Mouse (Mus musculus) fibroblast of lung, adult 2 months (primary cell): ENCODE results near the gene Palm3.
"Not testable (repeated sequence)": the region's sequence is repeated elsewhere in the genome, so short reads cannot be mapped to it uniquely, and the experiment has no call there.

Experiments
- DNase-seq: peaks from one replicate; pipeline ENCODE4 v3.0.0-alpha.2; 2011; ENCODE audit warnings: low read depth

Palm3 gene

DNA sequence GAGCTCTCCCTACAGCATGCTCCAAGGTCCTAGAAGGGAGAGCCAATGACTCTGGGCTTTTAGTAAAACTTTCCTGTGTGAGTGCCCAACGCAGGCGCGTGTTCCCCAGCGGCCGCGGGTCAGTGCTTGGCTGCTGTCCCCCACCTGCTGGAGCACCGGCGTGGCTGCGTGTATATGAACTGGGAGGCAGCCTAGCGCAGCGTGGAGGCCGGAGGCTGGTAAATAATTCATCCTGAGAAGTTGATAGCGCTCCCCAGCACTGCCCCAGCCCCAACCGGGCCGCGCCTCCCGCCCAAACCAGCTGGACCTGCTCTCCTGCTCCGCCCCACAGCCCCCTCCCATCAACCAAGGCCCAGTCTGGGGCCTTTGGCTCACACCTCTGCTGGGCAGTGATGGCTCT, at the start of gene Palm3:
TSS of gene Palm3 (plus strand) at position 376 of the 400 bp plus-strand sequence.
- no peak for DNase-seq

DNA sequence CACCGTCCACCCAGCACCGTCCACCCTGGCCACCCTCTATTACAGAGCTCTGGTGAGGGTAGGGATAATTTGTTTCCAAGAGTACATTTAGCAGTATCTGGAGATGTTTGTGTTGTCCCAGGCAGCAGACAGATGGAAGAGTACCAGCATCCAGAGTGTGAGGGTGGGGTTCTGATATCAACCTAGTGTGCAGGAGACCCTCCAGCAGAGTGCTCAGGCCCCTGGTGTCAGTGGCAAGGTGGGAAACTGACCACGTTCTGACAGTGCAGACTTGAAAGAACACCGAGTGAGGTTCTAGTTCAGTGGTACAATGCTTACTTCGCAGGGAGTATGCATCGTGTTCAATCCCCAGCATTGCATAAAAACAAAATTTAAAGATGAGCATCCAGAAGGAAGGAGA, 49.6 kb upstream of the Palm3 start:
- DNase-seq = no peak

DNA sequence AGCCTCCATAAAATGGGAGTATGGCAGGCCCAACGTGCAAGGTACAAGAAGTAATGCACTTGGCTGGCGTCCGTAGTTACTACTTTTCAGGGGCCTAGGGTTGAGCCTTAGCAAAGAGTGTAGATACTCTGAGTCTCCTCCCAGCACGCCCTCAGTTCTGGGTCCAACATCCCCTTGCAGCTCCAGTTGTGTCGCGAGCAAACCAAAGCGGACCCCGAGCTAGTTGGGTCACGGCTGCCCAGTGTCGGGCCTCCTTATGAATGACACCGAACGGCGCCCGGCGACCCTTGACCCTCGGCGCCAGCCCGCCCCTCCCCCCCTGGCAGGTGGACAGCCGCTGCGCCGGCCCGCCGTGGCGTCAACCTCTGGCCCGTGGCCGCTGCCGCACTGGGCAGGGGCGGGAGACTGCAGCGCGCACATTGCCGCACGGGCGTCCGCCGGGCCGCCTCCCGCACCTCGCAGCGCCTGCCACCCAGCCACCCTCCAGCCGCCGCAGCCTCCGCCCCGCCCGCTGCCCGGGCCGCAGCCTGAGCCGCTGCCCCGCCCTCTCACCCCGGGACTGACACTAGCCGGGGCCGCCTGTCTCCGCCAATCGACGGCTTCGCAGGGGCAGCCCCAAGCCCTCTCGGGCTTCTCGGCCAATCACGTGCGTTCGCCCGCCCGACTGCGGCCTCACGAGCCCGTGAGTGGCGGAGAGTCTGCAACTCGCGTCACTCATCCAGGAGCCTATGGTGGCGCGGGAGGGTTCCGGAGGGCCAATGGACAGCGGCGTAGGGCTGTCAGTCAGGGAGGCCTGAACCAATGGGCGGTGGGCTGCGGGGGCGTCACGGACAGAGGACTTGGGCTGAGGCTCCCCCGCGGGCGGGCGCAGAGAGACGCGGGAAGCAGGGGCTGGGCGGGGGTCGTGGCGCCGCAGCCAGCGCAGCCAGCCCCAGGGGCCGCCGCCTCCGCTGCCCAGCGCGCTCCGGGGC, 48.8 kb upstream of the Palm3 start, which contains the start of gene Prkaca:
TSS of gene Prkaca (plus strand) at position 844 of the 971 bp plus-strand sequence.
- peak; percentile 98 for DNase-seq

DNA sequence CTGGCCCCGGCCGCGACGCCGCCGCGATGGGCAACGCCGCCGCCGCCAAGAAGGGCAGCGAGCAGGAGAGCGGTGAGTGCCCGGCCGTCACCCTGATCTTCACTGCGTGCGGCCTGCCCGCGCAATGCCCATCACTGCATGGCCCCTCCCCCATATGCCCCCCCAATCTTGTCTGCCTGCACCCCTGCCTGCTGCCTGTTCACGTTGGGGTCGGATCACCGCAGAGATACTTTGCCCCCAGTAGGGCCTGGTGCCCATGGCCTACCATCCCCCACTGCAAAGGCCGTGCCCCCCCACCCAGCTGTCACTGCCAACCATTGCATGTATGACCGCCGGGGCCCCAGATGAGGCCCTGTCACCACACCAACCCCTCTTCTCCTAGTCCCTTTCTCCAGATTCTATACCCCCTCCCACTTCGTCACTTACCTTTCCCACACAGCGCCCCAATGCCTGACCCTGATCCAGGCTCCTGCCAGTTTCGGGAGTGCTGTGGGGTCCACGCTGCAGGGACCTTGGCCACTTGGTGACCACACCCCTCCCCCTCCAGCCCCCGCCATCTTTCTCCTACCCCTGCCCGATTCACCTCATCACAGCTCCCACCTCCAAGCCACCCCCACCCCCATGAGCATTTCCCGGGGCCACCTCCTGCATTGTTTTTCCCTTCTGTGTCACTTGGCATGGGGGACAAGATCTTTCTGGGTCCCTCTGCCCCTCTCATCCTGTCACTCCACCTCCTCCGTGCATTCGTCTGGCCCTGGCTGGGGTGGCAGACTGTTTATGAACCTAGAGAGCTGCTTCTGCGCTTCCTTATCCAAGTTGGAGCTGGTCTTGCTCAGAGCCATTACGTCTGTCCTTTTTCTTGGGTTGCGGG, 47.9 kb upstream of the Palm3 start:
- DNase-seq = no peak

DNA sequence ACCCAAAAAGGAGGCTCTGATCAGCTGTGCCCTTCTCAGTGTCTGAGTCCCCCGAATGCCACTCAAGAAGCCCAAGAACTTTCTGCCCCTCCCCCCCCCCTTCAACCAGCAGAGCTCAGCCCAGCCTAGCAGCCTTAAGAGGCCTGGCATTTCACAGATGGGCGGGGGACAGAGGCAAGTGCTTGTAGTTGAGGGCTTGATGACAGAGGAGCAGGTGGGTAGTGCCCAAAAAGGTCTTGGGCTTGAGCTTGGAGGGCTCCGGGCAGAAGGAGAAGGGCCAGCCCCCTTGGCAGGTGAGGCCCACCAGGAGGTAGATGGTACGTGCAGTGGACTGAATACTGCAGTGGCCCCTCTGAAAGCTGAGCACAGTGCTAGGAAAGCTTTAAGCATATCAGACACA, 46.8 kb upstream of the Palm3 start:
- no peak for DNase-seq

DNA sequence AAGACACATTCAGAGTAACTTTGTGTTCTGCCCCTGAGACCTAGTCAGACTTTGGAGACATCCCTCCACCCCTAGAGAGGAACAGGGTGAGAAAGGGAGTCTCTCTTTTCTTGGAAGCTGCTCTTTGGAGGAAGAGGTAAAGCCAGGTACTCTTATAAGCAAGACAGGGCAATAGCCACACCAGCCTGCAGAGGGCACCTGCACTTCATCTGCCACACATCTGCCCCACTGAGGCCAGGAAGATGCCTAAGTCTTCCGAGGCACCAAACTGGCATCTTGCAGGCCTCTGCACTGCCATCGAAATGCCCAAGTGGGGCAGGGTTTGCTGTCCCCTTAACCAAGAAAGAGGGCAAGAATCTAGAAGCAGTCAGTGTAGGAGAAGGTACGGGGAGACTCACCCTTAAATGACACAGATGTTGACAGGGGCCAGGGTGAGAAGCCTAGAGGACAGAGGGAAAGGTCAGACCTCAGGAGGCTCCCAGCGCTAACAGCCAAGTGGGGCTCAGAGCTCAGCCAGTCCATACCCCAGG, 45.1 kb upstream of the Palm3 start:
- no peak for DNase-seq

DNA sequence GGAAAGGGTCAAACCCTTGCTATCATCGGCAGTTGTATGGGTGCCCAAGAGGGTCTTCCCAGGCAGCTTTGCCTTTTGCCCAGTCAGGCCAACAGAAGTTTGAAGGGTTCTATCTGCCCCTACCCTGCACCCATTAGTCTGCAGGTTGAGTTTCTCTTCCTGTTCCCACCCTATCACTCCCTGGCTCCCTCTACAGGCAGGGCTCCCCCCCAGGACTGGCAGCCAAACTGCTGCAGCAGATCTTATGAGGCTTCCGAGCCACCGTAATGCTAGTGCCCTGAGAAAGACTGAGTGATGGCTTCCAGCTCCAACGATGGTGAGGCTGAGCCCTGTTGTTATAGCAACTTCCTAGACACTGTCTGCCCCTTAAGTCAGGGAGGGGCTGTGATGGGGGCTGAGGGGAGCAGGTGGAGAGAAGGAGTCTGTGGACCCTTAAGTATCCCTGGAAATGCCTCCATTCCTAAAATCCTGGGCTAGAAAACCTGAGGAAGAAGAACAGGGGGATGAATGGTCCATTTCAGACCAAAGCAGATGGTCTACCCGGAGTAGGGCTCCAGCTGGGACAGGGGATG, 44.4 kb upstream of the Palm3 start:
- no peak for DNase-seq

DNA sequence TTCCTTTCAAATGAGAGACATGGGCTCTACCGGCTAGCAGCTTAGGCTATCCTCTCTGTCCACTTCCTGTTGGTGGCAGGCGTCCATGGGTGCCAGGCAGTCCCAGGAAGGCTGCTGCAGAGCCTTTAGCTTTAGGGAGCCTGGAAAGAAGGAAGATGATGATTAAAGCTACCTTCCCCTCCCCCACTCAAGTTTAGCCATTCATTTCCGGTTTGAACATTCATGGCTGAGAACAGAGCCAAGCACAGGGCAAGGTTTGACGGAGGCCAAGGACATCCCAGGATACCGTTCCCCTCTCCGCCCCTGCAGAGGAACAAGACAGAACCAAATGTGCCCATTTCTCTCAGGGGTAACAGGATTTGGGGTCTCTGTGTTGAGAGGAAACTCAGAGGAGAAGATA, 43.6 kb upstream of the Palm3 start:
- DNase-seq = no peak

DNA sequence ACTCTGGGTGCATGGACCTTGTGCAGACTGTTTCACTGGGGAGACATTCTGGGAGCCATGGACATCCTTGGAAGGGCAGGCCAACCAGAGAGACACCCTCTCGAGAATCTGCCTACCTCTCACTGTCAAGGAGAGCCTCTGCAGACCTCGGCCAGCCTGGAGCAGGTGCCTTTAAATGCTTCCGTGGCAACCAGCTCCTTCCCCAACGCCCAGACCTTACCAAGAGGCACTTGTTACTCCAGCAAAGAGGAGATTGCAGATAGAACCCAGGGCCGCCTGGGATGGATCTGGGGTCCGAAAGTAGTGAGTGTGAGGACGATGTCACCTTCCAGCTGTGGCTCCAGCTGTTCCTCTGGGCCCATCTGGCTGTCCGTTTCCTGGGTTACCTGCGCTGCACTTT, 43.1 kb upstream of the Palm3 start:
- DNase-seq = no peak

DNA sequence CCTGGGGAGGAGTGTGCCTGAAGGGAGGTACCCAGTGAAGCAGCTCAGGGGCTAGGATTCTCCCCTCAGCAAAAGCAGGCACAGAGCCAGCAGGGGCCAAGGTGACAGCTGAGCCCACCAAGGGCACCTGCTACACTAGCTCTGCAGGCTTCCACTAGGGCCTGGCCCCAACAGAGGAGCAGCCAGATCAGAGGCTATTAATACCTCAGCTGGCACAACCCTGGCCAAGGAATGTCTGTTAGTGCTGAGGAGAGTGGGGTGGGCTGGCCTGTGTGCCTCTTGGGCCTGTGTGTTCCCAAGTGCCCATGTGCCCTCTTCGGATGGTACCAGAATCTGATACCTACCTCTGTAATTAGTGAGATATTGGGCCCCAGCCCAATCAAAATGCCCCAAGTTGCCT, 41.0 kb upstream of the Palm3 start:
- DNase-seq = no peak

DNA sequence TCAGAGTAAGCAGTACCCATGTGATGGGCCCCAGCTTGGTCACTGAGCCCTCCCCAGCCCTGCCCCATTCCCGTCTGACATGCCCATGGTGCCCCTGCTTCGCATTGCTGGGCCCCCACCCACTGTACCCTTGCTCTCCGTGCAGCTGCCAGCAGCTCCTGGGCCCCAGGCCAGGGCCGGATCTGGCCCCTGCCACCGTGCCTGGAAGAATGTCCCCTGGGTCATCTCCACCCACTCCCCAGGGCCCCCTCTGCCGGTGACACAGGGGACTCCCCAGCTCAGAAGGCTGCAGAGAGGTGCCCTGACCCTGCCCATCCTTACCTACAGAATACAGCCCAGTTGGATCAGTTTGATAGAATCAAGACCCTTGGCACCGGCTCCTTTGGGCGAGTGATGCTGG, 40.4 kb upstream of the Palm3 start:
- DNase-seq = no peak

DNA sequence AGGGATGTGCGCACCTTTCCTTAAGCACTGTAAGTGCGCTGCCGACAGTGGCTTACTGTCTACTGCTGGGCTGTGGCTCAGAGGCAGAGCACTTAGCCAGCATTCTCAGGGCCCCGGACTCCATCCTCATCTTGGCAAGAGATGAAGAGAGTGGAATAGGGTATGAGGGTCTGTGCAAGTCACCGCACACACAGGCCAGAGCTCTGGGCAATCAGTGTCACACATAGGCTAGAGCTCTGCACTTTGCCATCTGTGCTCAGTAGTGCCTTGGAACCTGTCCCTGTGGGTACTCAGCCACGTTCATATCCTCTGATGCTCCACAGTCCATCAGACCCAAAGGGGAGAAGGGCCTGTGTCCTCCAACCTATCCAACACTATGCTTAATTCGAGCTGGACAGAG, 39.7 kb upstream of the Palm3 start:
- DNase-seq = no peak

DNA sequence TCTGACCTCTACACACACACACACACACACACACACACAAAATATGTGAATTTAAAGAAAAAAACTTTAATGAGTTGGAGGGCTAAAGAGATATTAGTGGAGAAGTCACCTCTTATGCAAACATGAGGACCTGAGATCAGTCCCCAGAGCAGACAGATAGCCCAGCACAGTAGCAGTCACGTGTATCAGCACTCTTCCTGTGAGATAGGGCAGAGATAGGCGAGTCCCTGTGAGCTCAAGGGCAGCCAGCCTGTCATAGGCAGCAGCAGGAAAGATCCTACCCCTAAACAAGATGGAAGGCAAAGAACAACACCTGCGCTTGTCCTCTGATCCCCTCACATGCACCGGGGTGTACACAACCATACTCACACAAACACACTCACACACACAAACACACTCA, 38.8 kb upstream of the Palm3 start:
- DNase-seq = no peak

DNA sequence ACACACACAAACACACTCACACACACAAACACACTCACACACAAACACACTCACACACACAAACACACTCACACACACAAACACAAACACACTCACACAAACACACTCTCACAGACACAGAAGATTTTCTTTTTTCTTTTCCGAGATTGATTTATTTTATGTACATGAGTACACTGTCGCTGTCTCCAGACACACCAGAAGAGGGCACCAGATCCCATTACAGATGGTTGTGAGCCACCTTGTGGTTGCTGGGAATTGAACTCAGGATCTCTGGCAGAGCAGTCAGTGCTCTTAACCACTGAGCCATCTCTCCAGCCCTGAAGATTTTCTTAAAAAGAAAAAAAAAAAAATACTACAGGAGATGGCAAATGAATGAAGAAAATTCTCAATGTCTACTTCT, 38.0 kb upstream of the Palm3 start:
- DNase-seq = not testable (repeated sequence)

DNA sequence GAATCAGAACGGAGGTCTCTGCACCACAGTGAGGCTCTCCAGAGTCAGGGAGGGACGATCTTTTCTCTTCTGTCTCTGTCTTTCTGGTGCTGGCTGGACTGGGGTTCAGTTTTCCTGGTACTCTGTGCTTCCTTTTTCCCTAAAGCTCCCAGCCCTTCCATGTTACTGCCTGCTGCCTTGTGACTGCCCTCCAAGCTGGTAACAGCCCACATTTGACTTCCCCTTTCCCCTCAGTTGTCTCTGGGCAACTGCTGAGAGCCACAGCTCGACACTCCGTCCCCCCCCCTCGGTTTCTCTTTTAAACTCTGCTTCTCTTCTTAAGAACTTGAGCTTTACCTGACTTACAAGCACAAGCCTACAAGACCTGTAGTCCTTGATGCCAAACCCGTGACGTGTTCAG, 32.0 kb upstream of the Palm3 start:
- DNase-seq = no peak

DNA sequence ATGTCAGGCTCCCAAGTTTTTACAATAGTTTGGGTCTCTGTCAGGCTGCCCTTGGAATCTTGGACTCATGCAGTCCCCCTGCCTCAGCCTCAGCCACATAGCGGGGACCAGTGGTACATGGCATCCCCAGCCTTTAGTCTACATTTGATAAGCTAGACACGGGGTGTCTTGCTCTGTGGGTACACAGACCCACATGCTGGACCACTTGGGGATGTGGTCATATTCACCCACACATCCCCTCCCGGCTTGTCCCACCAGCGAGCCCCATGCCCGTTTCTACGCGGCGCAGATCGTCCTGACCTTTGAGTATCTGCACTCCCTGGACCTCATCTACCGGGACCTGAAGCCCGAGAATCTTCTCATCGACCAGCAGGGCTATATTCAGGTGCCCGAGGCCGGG, 31.1 kb upstream of the Palm3 start:
- DNase-seq = no peak

DNA sequence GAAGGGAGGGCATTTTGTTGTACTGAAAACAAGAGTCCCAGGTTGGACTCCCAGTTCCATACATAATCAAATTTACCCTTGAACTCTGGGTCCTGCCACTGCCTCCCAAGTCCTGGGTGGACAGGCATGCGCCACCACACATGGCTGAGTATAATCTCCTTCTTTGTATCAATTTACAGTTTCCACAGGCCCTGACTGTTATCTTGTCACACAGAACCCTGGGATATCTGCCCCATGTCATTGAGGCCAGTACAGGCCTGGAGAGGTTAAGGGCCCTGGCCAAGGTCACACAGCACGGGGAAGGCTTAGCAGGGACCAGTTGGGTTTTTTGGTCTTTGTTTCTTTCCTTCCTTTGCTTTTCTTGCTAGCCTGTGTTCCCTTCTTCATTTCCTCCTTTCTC, 28.8 kb upstream of the Palm3 start:
- no peak for DNase-seq

DNA sequence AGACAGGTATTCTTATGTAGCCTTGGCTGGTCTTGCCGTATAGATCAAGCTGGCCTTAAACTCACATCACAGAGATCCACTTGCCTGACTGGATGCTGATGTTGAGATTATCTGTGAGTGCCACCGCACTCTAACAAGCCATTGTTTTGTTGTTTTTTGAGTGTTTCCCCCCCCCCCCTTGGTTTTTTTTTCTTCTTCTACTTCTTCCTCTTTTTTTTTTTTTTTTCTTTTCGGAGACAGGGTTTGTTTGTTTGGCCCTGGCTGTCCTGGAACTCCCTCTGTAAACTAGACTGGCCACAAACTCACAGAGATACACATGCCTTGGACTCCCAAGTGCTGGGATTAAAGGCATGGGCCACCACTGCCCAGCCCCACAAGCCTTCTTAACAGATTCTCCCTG, 27.2 kb upstream of the Palm3 start:
- no peak for DNase-seq

DNA sequence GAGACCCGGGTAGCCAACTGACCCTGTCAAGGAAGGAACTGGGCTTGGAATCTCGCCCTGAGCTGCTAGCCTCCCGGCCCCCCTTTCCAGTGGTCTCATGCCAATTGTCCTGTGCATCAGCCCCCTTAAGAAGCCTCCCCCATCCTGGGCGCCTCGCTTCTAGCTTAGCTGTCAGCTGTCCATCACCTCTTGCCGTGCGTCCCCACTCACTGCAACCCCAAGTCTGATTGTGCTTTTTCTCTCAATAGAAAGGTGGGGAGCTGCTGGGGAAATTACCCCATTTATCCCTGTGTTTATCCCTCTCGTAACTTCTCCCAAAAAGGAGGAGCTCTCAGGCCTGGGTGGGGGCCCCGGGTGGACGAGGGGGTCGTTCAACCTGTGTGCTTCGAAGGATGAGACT, 25.3 kb upstream of the Palm3 start:
- DNase-seq = no peak

DNA sequence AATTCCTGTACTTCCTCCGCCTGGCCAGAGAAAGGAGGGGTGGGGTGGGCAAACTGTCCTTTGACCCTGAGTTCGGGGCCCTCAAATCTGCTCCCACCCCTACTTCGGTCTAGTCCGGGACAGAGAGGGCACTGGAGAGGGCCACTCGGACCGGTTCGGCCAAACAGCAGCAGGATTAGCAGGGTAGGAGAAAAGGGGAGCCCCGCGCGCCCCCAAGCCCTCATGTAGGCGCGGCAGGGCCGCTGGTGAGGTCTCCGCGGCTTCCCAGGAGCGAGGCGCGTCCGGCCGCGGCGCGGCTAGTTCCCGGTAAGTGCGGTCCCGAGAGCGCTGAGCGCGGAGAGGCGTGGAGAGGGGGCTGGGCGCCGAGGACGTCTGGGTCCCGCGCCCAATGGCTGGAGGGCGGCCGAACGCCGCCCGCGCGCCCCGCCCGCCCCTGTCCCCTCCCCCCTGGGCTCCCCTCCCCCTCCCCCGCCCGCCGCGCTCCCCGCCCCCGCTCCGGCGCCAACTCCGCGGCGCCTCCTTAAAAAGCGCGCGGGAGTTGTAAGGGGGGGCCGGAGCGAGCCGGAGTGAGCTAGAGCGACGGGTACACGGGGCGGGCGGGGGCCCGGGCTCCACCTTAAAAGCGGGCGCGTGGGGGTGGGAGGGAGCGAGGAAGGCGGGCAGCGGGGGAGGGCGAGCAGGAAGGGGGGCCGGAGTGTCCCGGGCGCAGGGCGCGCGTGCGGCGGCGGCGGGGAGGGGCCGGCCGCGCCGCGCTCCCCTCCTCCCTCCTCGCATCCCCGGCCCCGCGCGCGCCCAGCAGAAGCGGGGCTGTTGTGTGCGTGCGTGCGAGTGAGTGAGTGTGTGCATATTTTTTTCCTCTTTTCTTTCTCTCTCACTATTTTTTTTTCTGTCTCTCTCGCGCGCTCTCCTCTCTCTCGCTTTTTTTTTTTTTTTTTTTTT, 24.4 kb upstream of the Palm3 start:
- no peak for DNase-seq

DNA sequence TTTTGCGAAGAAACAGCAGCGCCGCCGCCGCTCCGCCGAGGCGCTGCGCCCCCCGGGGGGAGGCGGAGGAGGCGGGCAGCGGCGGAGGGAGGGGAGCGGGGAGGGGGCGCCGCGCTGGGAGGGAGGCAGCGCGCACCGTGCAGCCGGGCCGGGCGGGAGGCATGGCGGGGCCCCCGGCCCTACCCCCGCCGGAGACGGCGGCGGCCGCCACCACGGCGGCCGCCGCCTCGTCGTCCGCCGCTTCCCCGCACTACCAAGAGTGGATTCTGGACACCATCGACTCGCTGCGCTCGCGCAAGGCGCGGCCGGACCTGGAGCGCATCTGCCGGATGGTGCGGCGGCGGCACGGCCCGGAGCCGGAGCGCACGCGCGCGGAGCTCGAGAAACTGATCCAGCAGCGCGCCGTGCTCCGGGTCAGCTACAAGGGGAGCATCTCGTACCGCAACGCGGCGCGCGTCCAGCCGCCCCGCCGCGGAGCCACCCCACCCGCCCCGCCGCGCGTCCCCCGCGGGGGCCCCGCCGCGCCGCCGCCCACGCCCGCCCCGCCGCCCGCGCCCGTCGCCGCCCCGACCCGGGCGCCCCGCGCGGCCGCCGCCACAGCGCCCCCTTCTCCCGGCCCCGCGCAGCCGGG, 23.6 kb upstream of the Palm3 start, which contains the start of gene Samd1:
TSS of gene Samd1 (plus strand) at position 162 of the 631 bp plus-strand sequence.
- no peak for DNase-seq
